Mouse (Mus musculus) adrenal gland (tissue): ENCODE results near the gene Pde6d.
"Not testable (repeated sequence)": the region's sequence is repeated elsewhere in the genome, so short reads cannot be mapped to it uniquely, and the experiment has no call there.

Experiments
- intact Hi-C: fragments of 180-260 bp; cut with DNase I; formaldehyde crosslinking; loops from one replicate; pipeline ENCODE4 v1.15.1; 2025

The Pde6d gene

GRCm38 (mm10) chr1:86569292-86569860 lies 13.1 kb downstream of the Pde6d start:
- intact Hi-C loops, result no loop called here

- intact Hi-C loops, result no loop called here
Observed at GRCm38 (mm10) chr1:86568409-86568808, 14.0 kb downstream of the Pde6d start.

GRCm38 (mm10) chr1:86562663-86563062 lies 19.8 kb downstream of the Pde6d start:
- intact Hi-C loops, result no loop called here

- intact Hi-C loops, result no loop called here
Observed at GRCm38 (mm10) chr1:86559232-86559631, 23.2 kb downstream of the Pde6d start.

GRCm38 (mm10) chr1:86557872-86558271 lies 24.6 kb downstream of the Pde6d start:
- intact Hi-C loops, result no loop called here

- intact Hi-C loops, result no loop called here
Observed at GRCm38 (mm10) chr1:86555665-86556064, 26.8 kb downstream of the Pde6d start.

GRCm38 (mm10) chr1:86551877-86552276 lies 30.6 kb downstream of the Pde6d start:
- intact Hi-C loops, result no loop called here

GRCm38 (mm10) chr1:86551299-86551698 lies 31.1 kb downstream of the Pde6d start:
- intact Hi-C loops, result no loop called here

- intact Hi-C loops, result no loop called here
Observed at GRCm38 (mm10) chr1:86546797-86547196, 35.6 kb downstream of the Pde6d start.

- intact Hi-C loops, result no loop called here
Observed at GRCm38 (mm10) chr1:86542584-86542983, 39.8 kb downstream of the Pde6d start.

GRCm38 (mm10) chr1:86539583-86539982 lies 42.8 kb downstream of the Pde6d start:
- intact Hi-C loops, result not testable (repeated sequence)

- intact Hi-C loops, result no loop called here
Observed at GRCm38 (mm10) chr1:86538383-86538782, 44.0 kb downstream of the Pde6d start.

GRCm38 (mm10) chr1:86533411-86534130 lies 48.9 kb downstream of the Pde6d start:
- intact Hi-C loops, result no loop called here

GRCm38 (mm10) chr1:86532362-86533051 lies 49.9 kb downstream of the Pde6d start:
- intact Hi-C loops, result loop anchor here (1.0 kb wide), 2 partner anchors 31 to 92 kb away; no protein-coding TSS in a partner anchor

- intact Hi-C loops, result loop anchor here (1.0 kb wide), 2 partner anchors 30 to 91 kb away; no protein-coding TSS in a partner anchor
Observed at GRCm38 (mm10) chr1:86531547-86532321, 50.7 kb downstream of the Pde6d start.

- intact Hi-C loops, result no loop called here
Observed at GRCm38 (mm10) chr1:86530871-86531546, 51.4 kb downstream of the Pde6d start.

- intact Hi-C loops, result no loop called here
Observed at GRCm38 (mm10) chr1:86529590-86529989, 52.8 kb downstream of the Pde6d start.

- intact Hi-C loops, result no loop called here
Observed at GRCm38 (mm10) chr1:86528571-86529180, 53.8 kb downstream of the Pde6d start.

- intact Hi-C loops, result no loop called here
Observed at GRCm38 (mm10) chr1:86527599-86528486, 54.6 kb downstream of the Pde6d start.
